Mouse (Mus musculus) liver, postnatal 0 days (tissue): ENCODE data around the gene Zyg11b. TPM values are rescaled to one million over a fixed set of nuclear protein-coding genes. Genes with fewer than 3 reads are reported as not detected.

ENCODE experiments used
- ATAC-seq: fragments of 200-750 bp; cut with Nextera tagmentation; 2 replicates; pipeline ENCODE4 v1.8.0; 2017; ENCODE audit warnings: mild to moderate bottlenecking, moderate library complexity
- DNase-seq: peaks from one replicate; pipeline ENCODE4 v3.0.0-alpha.2; 2016
- H3K27ac ChIP-seq: fragments of 300-500 bp; sonication (generic); 2 replicates; pipeline ENCODE4 v1.5.1; 2014; ENCODE audit warnings: antibody characterized with exemption, moderate library complexity, mild to moderate bottlenecking, low read depth
- H3K27me3 ChIP-seq: fragments of 300-500 bp; sonication (generic); 2 replicates; pipeline ENCODE4 v1.6.1; 2014; ENCODE audit warnings: low read length, control low read depth, mixed read lengths; ENCODE audit not compliant: insufficient read depth
- H3K36me3 ChIP-seq: fragments of 300-500 bp; sonication (generic); replicated peaks from 2 replicates; pipeline ENCODE4 v1.6.1; 2014; ENCODE audit warnings: mild to moderate bottlenecking, control low read depth, low read length, moderate library complexity, mixed read lengths; ENCODE audit not compliant: insufficient read depth
- H3K4me1 ChIP-seq: fragments of 300-500 bp; sonication (generic); 2 replicates; pipeline ENCODE4 v1.6.1; 2014; ENCODE audit warnings: antibody characterized with exemption, mild to moderate bottlenecking, control low read depth; ENCODE audit not compliant: insufficient read depth
- H3K4me2 ChIP-seq: fragments of 300-500 bp; sonication (generic); 2 replicates; pipeline ENCODE4 v1.6.1; 2014; ENCODE audit warnings: low read depth, mild to moderate bottlenecking, low read length, moderate library complexity, mixed read lengths
- H3K4me3 ChIP-seq: fragments of 300-500 bp; sonication (generic); 2 replicates; pipeline ENCODE4 v1.5.1; 2014; ENCODE audit warnings: low read depth, low read length
- H3K9ac ChIP-seq: fragments of 300-500 bp; sonication (generic); replicated peaks from 2 replicates; pipeline ENCODE4 v1.6.1; 2014; ENCODE audit warnings: mild to moderate bottlenecking, moderate library complexity
- H3K9me3 ChIP-seq: fragments of 300-500 bp; sonication (generic); 2 replicates; pipeline ENCODE4 v1.6.1; 2016; ENCODE audit warnings: mild to moderate bottlenecking, control low read depth, low read length, mixed read lengths
- CTCF ChIP-seq: sonication (generic); IDR thresholded peaks from 2 replicates; pipeline ENCODE4 v1.5.1; 2016; ENCODE audit warnings: antibody characterized with exemption, low read depth
- EP300 ChIP-seq: IDR thresholded peaks from 2 replicates; pipeline ENCODE4 v1.6.1; 2016; ENCODE audit warnings: antibody characterized with exemption, low read depth, mild to moderate bottlenecking
- WGBS: fragments of 180-500 bp; shearing (Covaris S2); extraction: QIAGEN DNeasy Blood & Tissue Kit; methylation state at CpG from one replicate; pipeline ENCODE4 v1.1.7; 2014; ENCODE audit not compliant: insufficient replicate concordance; 5-methylcytosine and 5-hydroxymethylcytosine counted together
- polyA plus RNA-seq: library from polyadenylated mRNA; unstranded; fragments of >200 nt; fragmentation: Nextera tagmentation; extraction: Ambion mirVana; gene quantifications from 2 replicates; pipeline ENCODE4 v1.2.1, GENCODE M21; 2015

Gene Zyg11b
- polyA plus RNA-seq = 2.5 and 2.6 TPM in 2 replicates

DNA sequence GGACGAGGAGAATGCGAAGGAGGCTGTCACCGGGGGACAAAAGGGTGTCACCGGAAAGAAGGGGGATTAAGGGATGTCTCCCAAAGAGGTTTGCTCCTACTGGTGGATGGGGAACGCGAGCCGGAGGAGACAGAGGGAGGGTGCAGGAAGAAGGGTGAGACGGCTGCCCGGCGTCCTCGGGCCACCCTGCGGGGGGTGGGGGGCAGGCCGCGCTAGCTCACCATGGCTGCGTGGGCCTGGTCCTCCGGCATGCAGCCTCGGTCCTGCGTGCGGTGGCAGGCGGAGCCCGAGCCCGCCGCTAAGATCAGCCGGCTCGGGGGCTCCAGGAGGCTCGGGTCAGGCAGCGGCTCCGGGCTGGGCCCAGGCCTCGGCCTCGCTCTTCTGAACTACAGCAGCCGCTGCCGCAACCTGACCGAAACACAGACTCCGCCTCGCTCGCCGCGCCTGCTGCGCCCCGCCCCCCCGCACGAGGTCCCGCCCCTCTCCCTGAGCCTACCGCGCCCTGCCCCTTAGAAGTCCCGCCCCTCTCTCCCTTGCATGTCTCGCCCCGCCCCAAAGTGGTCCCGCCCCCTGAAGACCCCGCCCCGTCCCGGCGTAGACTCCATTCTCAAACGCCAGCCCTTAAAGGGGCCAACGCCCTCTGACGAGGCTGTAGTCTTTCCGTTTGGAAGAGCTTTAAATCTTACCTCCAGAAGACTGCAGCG lies at the start of gene Zyg11b:
Zyg11b (minus strand) TSS at position 427 of the 704 bp plus-strand sequence.
- Histone ChIP-seq H3K4me1 (peaks cover 16% of the 10 kb centered on the region), H3K9ac (peak within 1 kb of the TSS; percentile 84), H3K27ac (peak within 1 kb of the TSS; percentile 90), H3K4me2 (peak within 1 kb of the TSS; percentile 78), H3K4me3 (peak within 1 kb of the TSS; percentile 83), H3K9me3 (0 out of 2 replicates have a peak, but pooled peaks cover 4% of the 10 kb centered on the region), H3K27me3 (no peaks in the 10 kb centered on the region), H3K36me3 (no peaks in the 10 kb centered on the region)
- 2% methylated on average over 46 of the region's 58 CpGs for WGBS
- DNase-seq = peak; percentile 98
- peak; percentile 97 for ATAC-seq
- TF ChIP-seq CTCF (no peak), EP300 (no peak)

DNA sequence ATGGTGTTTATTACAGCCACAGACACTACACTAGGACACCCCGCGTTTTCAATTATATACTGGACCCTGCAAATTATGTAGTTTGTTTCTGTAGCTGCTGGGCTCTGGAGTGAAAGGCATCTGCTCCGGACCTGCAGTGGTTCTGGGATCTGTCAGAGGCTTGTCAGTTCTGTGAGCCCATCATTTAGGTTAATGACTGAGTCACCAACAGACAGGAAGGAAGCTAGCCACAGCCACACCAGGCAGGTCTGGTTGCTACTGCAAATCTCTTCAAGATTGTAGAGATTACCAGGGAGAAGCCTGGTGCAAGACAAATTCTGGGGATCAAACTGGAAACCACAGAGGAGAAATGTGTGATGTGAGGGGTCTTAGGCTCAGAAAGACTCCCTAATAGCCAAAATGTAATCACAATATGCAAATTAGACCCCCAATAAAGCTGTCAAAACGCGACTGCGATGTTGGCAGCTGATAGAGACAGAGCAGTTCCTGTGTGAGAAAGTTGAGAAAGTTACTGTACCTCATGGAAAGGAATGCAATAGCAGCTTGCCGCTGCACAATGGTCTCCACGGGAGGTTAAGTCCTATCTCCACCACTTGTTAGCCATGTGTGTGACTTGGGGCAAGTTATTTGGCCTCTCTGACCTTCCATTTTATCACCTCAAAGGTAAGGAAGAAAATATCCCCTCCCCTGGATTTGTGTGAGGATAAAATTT lies 49.1 kb upstream of the Zyg11b start:
- no peak for ATAC-seq
- DNase-seq = no peak
- Histone ChIP-seq H3K9me3 (no peaks in the 10 kb centered on the region), H3K4me3 (no peak overlapping the region), H3K27me3 (no peaks in the 10 kb centered on the region), H3K4me2 (no peak overlapping the region), H3K9ac (no peak overlapping the region), H3K36me3 (no peaks in the 10 kb centered on the region), H3K4me1 (peaks cover 39% of the 10 kb centered on the region), H3K27ac (peak overlapping the region; percentile 69)
- no peak for TF ChIP-seq CTCF
- WGBS = 24% methylated on average over 8 of the region's 8 CpGs

DNA sequence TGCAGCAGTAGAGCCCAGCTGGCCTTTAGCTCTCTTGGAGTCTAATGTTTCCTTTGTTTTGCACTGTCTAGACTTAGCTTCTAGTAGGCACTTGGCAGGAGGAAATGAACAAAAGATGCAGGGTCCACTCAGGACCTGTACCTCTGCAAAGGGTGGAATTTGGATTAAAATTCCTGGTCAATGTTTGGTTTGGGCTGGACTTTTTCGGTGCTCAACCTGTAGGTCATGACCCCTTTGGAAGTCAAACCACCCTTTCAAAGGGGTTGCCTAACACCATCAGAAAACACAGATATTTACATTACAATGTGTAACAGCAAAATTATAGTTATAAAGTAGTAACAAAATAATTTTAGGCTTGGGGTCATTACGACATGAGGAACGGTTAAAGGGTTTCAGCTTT lies 48.2 kb upstream of the Zyg11b start:
- DNase-seq (no peak), ATAC-seq (peak; percentile 53)
- peak overlapping the region; percentile 69 for H3K27ac ChIP-seq

GRCm38 (mm10) chr4:108348256-108348875 lies 47.5 kb upstream of the Zyg11b start:
- H3K27ac ChIP-seq = peak overlapping the region; percentile 69
- no peak overlapping the region for H3K4me2 ChIP-seq
- H3K4me3 ChIP-seq = no peak overlapping the region
- H3K27me3 ChIP-seq = no peaks in the 10 kb centered on the region
- 30% methylated on average over 5 of the region's 5 CpGs for WGBS
- TF ChIP-seq CTCF = no peak
- H3K4me1 ChIP-seq = peaks cover 36% of the 10 kb centered on the region
- H3K36me3 ChIP-seq = no peaks in the 10 kb centered on the region
- H3K9me3 ChIP-seq = no peaks in the 10 kb centered on the region
- H3K9ac ChIP-seq = no peak overlapping the region
- DNase-seq = peak; percentile 34
- peak; percentile 24; the same call in 1 of the 2 replicates for ATAC-seq

More for the DNA sequence above, 48.2 kb upstream of the Zyg11b start:
- Histone ChIP-seq H3K4me2 (no peak overlapping the region), H3K36me3 (no peaks in the 10 kb centered on the region), H3K4me1 (peaks cover 36% of the 10 kb centered on the region), H3K9ac (no peak overlapping the region), H3K9me3 (no peaks in the 10 kb centered on the region), H3K27me3 (no peaks in the 10 kb centered on the region), H3K4me3 (no peak overlapping the region)
- TF ChIP-seq EP300 (0 out of 2 replicates have a peak, but pooled peaks have one; percentile 27), CTCF (no peak)
- WGBS = 58% methylated on average over 3 of the region's 3 CpGs

GRCm38 (mm10) chr4:108347111-108347510 lies 46.2 kb upstream of the Zyg11b start:
- peak overlapping the region; percentile 34; the same call in 1 of the 2 replicates for H3K27ac ChIP-seq
- WGBS = 45% methylated on average over 5 of the region's 5 CpGs
- DNase-seq = peak; percentile 37

GRCm38 (mm10) chr4:108345826-108346225 lies 44.9 kb upstream of the Zyg11b start:
- ATAC-seq (no peak), DNase-seq (no peak)
- H3K4me3 ChIP-seq = no peak overlapping the region
- H3K4me1 ChIP-seq = peaks cover 35% of the 10 kb centered on the region
- H3K27me3 ChIP-seq = no peaks in the 10 kb centered on the region
- no peaks in the 10 kb centered on the region for H3K36me3 ChIP-seq
- H3K9me3 ChIP-seq = no peaks in the 10 kb centered on the region
- WGBS = 67% methylated on average over 5 of the region's 5 CpGs
- H3K27ac ChIP-seq = no peak overlapping the region
- no peak overlapping the region for H3K9ac ChIP-seq
- TF ChIP-seq CTCF = no peak
- no peak for TF ChIP-seq EP300
- no peak overlapping the region for H3K4me2 ChIP-seq

More at GRCm38 (mm10) chr4:108347111-108347510, 46.2 kb upstream of the Zyg11b start:
- no peaks in the 10 kb centered on the region for H3K27me3 ChIP-seq
- TF ChIP-seq CTCF (no peak), EP300 (peak; percentile 29; the same call in 1 of the 2 replicates)
- H3K36me3 ChIP-seq = no peaks in the 10 kb centered on the region
- ATAC-seq = peak; percentile 68
- H3K4me2 ChIP-seq = peak overlapping the region; percentile 29; the same call in 1 of the 2 replicates
- H3K9me3 ChIP-seq = no peaks in the 10 kb centered on the region
- no peak overlapping the region for H3K4me3 ChIP-seq
- H3K9ac ChIP-seq = no peak overlapping the region
- peaks cover 36% of the 10 kb centered on the region for H3K4me1 ChIP-seq
